Mouse (Mus musculus) midbrain, embryonic 16.5 days (tissue): ENCODE results near the gene Tax1bp1. TPM values are rescaled to one million over a fixed set of nuclear protein-coding genes. Genes with fewer than 3 reads are reported as not detected.
"Not testable (repeated sequence)": the region's sequence is repeated elsewhere in the genome, so short reads cannot be mapped to it uniquely, and the experiment has no call there.

Source experiments
- ATAC-seq: fragments of 200-750 bp; cut with Nextera tagmentation; 2 replicates; pipeline ENCODE4 v1.8.0; 2017; ENCODE audit warnings: moderate TSS enrichment
- H3K27ac ChIP-seq: fragments of 300-500 bp; sonication (generic); 2 replicates; pipeline ENCODE4 v1.5.1; 2014; ENCODE audit warnings: mild to moderate bottlenecking, low read length, mixed read lengths
- H3K27me3 ChIP-seq: fragments of 300-500 bp; sonication (generic); 2 replicates; pipeline ENCODE4 v1.6.1; 2014; ENCODE audit warnings: low read depth, low read length, mixed read lengths; ENCODE audit not compliant: control insufficient read depth, insufficient read depth
- H3K36me3 ChIP-seq: fragments of 300-500 bp; sonication (generic); 2 replicates; pipeline ENCODE4 v1.6.1; 2014; ENCODE audit warnings: mild to moderate bottlenecking, low read length, moderate library complexity, mixed read lengths; ENCODE audit not compliant: control insufficient read depth, insufficient read depth
- H3K4me1 ChIP-seq: fragments of 300-500 bp; sonication (generic); 2 replicates; pipeline ENCODE4 v1.6.1; 2014; ENCODE audit warnings: mild to moderate bottlenecking, low read length, mixed read lengths; ENCODE audit not compliant: control insufficient read depth, insufficient read depth
- H3K4me2 ChIP-seq: fragments of 300-500 bp; sonication (generic); 2 replicates; pipeline ENCODE4 v1.6.1; 2014; ENCODE audit warnings: mild to moderate bottlenecking, low read length, mixed read lengths
- H3K4me3 ChIP-seq: fragments of 300-500 bp; sonication (generic); 2 replicates; pipeline ENCODE4 v1.5.1; 2014; ENCODE audit warnings: low read depth, mild to moderate bottlenecking, low read length, moderate library complexity, mixed read lengths
- H3K9ac ChIP-seq: fragments of 300-500 bp; sonication (generic); 2 replicates; pipeline ENCODE4 v1.6.1; 2014; ENCODE audit warnings: low read depth, low read length, mixed read lengths
- H3K9me3 ChIP-seq: fragments of 300-500 bp; sonication (generic); replicated peaks from 2 replicates; pipeline ENCODE4 v1.6.1; 2014; ENCODE audit warnings: mild to moderate bottlenecking, low read length, mixed read lengths; ENCODE audit not compliant: control insufficient read depth, poor library complexity, severe bottlenecking
- WGBS: fragments of 180-500 bp; shearing (Covaris S2); extraction: QIAGEN DNeasy Blood & Tissue Kit; methylation state at CpG from one replicate; pipeline ENCODE4 v1.1.7; 2014; 5-methylcytosine and 5-hydroxymethylcytosine counted together
- polyA plus RNA-seq: library from polyadenylated mRNA; unstranded; fragments of >200 nt; fragmentation: Nextera tagmentation; extraction: Ambion mirVana; gene quantifications from 2 replicates; pipeline ENCODE4 v1.2.1, GENCODE M21; 2015

The Tax1bp1 gene
- 144 and 149 TPM in 2 replicates for polyA plus RNA-seq

GRCm38 (mm10) chr6:52713104-52713896, at the start of gene Tax1bp1:
Gene Tax1bp1, plus strand, starts transcription at chr6:52713729.
- H3K9ac ChIP-seq: peak within 1 kb of the TSS; percentile 86

GRCm38 (mm10) chr6:52667641-52668040, 45.9 kb upstream of the Tax1bp1 start:
- Histone ChIP-seq H3K27me3 (no peaks in the 10 kb centered on the region), H3K36me3 (no peaks in the 10 kb centered on the region), H3K4me2 (no peak overlapping the region), H3K9me3 (no peaks in the 10 kb centered on the region), H3K9ac (no peak overlapping the region), H3K4me1 (no peaks in the 10 kb centered on the region), H3K4me3 (no peak overlapping the region), H3K27ac (no peak overlapping the region)
- no peak for ATAC-seq
- WGBS: 82% methylated on average over 3 of the region's 3 CpGs

More at GRCm38 (mm10) chr6:52713104-52713896, at the start of gene Tax1bp1:
- peak within 1 kb of the TSS; percentile 86 for H3K27ac ChIP-seq
- peak within 1 kb of the TSS; percentile 86 for H3K4me2 ChIP-seq
- 3% methylated on average over 38 of the region's 38 CpGs for WGBS
- H3K36me3 ChIP-seq: no peaks in the 10 kb centered on the region
- no peaks in the 10 kb centered on the region for H3K9me3 ChIP-seq
- H3K27me3 ChIP-seq: no peaks in the 10 kb centered on the region
- H3K4me1 ChIP-seq: peaks cover 9% of the 10 kb centered on the region
- ATAC-seq: peak; percentile 99
- peak within 1 kb of the TSS; percentile 86 for H3K4me3 ChIP-seq

GRCm38 (mm10) chr6:52669878-52670277, 43.7 kb upstream of the Tax1bp1 start:
- not testable (repeated sequence) for H3K36me3 ChIP-seq, H3K4me3 ChIP-seq, H3K27ac ChIP-seq, H3K4me2 ChIP-seq, ATAC-seq, H3K9me3 ChIP-seq, H3K4me1 ChIP-seq, H3K27me3 ChIP-seq, H3K9ac ChIP-seq
- 49% methylated on average over 2 of the region's 2 CpGs for WGBS

- 88% methylated on average over 8 of the region's 8 CpGs for WGBS
- Histone ChIP-seq H3K9me3 (no peaks in the 10 kb centered on the region), H3K36me3 (no peaks in the 10 kb centered on the region), H3K4me3 (no peak overlapping the region), H3K27ac (no peak overlapping the region), H3K9ac (no peak overlapping the region), H3K27me3 (no peaks in the 10 kb centered on the region), H3K4me1 (no peaks in the 10 kb centered on the region), H3K4me2 (no peak overlapping the region)
- ATAC-seq: no peak
Observed at GRCm38 (mm10) chr6:52671791-52672190, 41.7 kb upstream of the Tax1bp1 start.

- Histone ChIP-seq H3K4me1 (no peaks in the 10 kb centered on the region), H3K9me3 (no peaks in the 10 kb centered on the region), H3K27ac (no peak overlapping the region), H3K4me2 (no peak overlapping the region), H3K4me3 (no peak overlapping the region), H3K9ac (no peak overlapping the region), H3K36me3 (no peaks in the 10 kb centered on the region), H3K27me3 (no peaks in the 10 kb centered on the region)
- ATAC-seq: no peak
- 80% methylated on average over 2 of the region's 2 CpGs for WGBS
Observed at GRCm38 (mm10) chr6:52672539-52672938, 41.0 kb upstream of the Tax1bp1 start.

- Histone ChIP-seq H3K27me3 (no peaks in the 10 kb centered on the region), H3K36me3 (no peaks in the 10 kb centered on the region), H3K4me3 (no peak overlapping the region), H3K9me3 (no peaks in the 10 kb centered on the region), H3K4me1 (no peaks in the 10 kb centered on the region), H3K27ac (no peak overlapping the region), H3K4me2 (no peak overlapping the region), H3K9ac (no peak overlapping the region)
- ATAC-seq: no peak
- WGBS: 87% methylated on average over 7 of the region's 7 CpGs
Observed at GRCm38 (mm10) chr6:52673706-52674105, 39.8 kb upstream of the Tax1bp1 start.

- Histone ChIP-seq H3K4me3 (no peak overlapping the region), H3K9ac (no peak overlapping the region), H3K4me1 (no peaks in the 10 kb centered on the region), H3K27ac (no peak overlapping the region), H3K4me2 (no peak overlapping the region), H3K27me3 (no peaks in the 10 kb centered on the region), H3K9me3 (no peaks in the 10 kb centered on the region), H3K36me3 (no peaks in the 10 kb centered on the region)
- no peak for ATAC-seq
- 82% methylated on average over 12 of the region's 12 CpGs for WGBS
Observed at GRCm38 (mm10) chr6:52674541-52674940, 39.0 kb upstream of the Tax1bp1 start.

- Histone ChIP-seq H3K9me3 (no peaks in the 10 kb centered on the region), H3K4me3 (no peak overlapping the region), H3K4me2 (no peak overlapping the region), H3K9ac (no peak overlapping the region), H3K27ac (no peak overlapping the region), H3K36me3 (no peaks in the 10 kb centered on the region), H3K4me1 (no peaks in the 10 kb centered on the region), H3K27me3 (no peaks in the 10 kb centered on the region)
- WGBS: 71% methylated on average over 4 of the region's 4 CpGs
- no peak for ATAC-seq
Observed at GRCm38 (mm10) chr6:52675222-52675921, 38.2 kb upstream of the Tax1bp1 start.

GRCm38 (mm10) chr6:52677534-52677933, 36.0 kb upstream of the Tax1bp1 start:
- not testable (repeated sequence) for H3K27me3 ChIP-seq, H3K4me1 ChIP-seq, H3K36me3 ChIP-seq, H3K27ac ChIP-seq, H3K4me2 ChIP-seq, ATAC-seq, H3K9ac ChIP-seq, H3K4me3 ChIP-seq, H3K9me3 ChIP-seq
- WGBS: 87% methylated on average over 4 of the region's 4 CpGs
